ENCODE assay signal across 12 mouse cellular contexts in genomic region chr3:127294610-127295349, GRCm38 (mm10).
A peak's percentile ranks its signal among the peaks of the same experiment; 100 is the strongest.
DNase-seq lines count a peak whose midpoint lies in the region; ATAC-seq lines count a peak whose summit lies in the region.
"Had no signal": no experiment of that assay in that cellular context is flagged by ENCODE, and none has a peak within 500 bp of the region (broad histone marks: within the 10 kb centered on the region; RNA-seq: fewer than 3 reads in every experiment).

No protein-coding gene starts in this region.

- no peak overlapping the region for H3K4me2 ChIP-seq in hindbrain, embryonic 12.5 days (replicated peaks)
- H3K4me2 ChIP-seq in midbrain, embryonic 15.5 days = peak overlapping the region; percentile 11; the same call in 1 of the 2 replicates
- H3K4me2 ChIP-seq: limb, embryonic 15.5 days had no signal

- no peaks in the 10 kb centered on the region for H3K27me3 ChIP-seq in forebrain, embryonic 10.5 days (ENCODE audit: poor library complexity, severe bottlenecking)
- no peaks in the 10 kb centered on the region for H3K27me3 ChIP-seq in hindbrain, embryonic 12.5 days
- H3K27me3 ChIP-seq in midbrain, embryonic 15.5 days (replicated peaks) = no peaks in the 10 kb centered on the region
- H3K27me3 ChIP-seq: limb, embryonic 15.5 days had no signal

- 75% methylated on average over 9 of the region's 9 CpGs for WGBS in forebrain, embryonic 10.5 days
- 69% methylated on average over 9 of the region's 9 CpGs for WGBS in hindbrain, embryonic 12.5 days
- WGBS in midbrain, embryonic 15.5 days = 57% methylated on average over 9 of the region's 9 CpGs

- peak overlapping the region; percentile 78 for H3K27ac ChIP-seq in forebrain, embryonic 10.5 days
- H3K27ac ChIP-seq in hindbrain, embryonic 12.5 days = peak overlapping the region; percentile 93
- peak overlapping the region; percentile 75 for H3K27ac ChIP-seq in midbrain, embryonic 15.5 days
- H3K27ac ChIP-seq: limb, embryonic 15.5 days had no signal

- H3K9me3 ChIP-seq in forebrain, embryonic 10.5 days = no peaks in the 10 kb centered on the region
- H3K9me3 ChIP-seq in hindbrain, embryonic 12.5 days (replicated peaks) = no peaks in the 10 kb centered on the region
- H3K9me3 ChIP-seq in midbrain, embryonic 15.5 days = no peaks in the 10 kb centered on the region
- H3K9me3 ChIP-seq: limb, embryonic 15.5 days had no signal

- no peak overlapping the region for H3K4me3 ChIP-seq in forebrain, embryonic 10.5 days
- H3K4me3 ChIP-seq in hindbrain, embryonic 12.5 days = no peak overlapping the region
- H3K4me3 ChIP-seq in midbrain, embryonic 15.5 days = no peak overlapping the region
- H3K4me3 ChIP-seq: limb, embryonic 15.5 days had no signal

- H3K9ac ChIP-seq in hindbrain, embryonic 12.5 days = no peak overlapping the region
- no peak overlapping the region for H3K9ac ChIP-seq in midbrain, embryonic 15.5 days
- H3K9ac ChIP-seq: limb, embryonic 15.5 days had no signal

- no peaks in the 10 kb centered on the region for H3K36me3 ChIP-seq in forebrain, embryonic 10.5 days (replicated peaks)
- no peaks in the 10 kb centered on the region for H3K36me3 ChIP-seq in hindbrain, embryonic 12.5 days
- no peaks in the 10 kb centered on the region for H3K36me3 ChIP-seq in midbrain, embryonic 15.5 days (replicated peaks)
- H3K36me3 ChIP-seq: limb, embryonic 15.5 days had no signal

- ATAC-seq in hindbrain, embryonic 12.5 days (ENCODE audit: low FRiP score) = peak; percentile 41; the same call in 1 of the 2 replicates
- ATAC-seq in midbrain, embryonic 15.5 days (replicated peaks) = no peak

- H3K4me1 ChIP-seq in forebrain, embryonic 10.5 days = peaks cover 32% of the 10 kb centered on the region
- H3K4me1 ChIP-seq in hindbrain, embryonic 12.5 days = peaks cover 44% of the 10 kb centered on the region
- H3K4me1 ChIP-seq in midbrain, embryonic 15.5 days = peaks cover 34% of the 10 kb centered on the region
- H3K4me1 ChIP-seq: limb, embryonic 15.5 days had no signal

- DNase-seq in embryo, embryonic 11 days = peak; percentile 39
- DNase-seq in embryo, embryonic 9.5 days (ENCODE audit: extremely low spot score) = no peak
- DNase-seq in forebrain, embryonic 10.5 days (ENCODE audit: extremely low spot score, low spot score) = no peak
- no peak for DNase-seq in urinary bladder, postnatal 36 days (ENCODE audit: low spot score in 2 of 2)
- no peak for DNase-seq in kidney, postnatal 36 days
- DNase-seq in cerebellum, adult 11 months = no peak
- DNase-seq: heart, postnatal 4 days; kidney, adult 18-20 months; lung, adult 2 months had no signal
